Mouse (Mus musculus) megakaryocyte, embryonic 14.5 days (primary cell): ENCODE data around the gene Paqr3.

Source experiments
- FLI1 ChIP-seq: IDR thresholded peaks from 2 replicates; pipeline ENCODE4 v1.6.1; 2012; ENCODE audit warnings: low read length, inconsistent platforms, mixed read lengths
- GATA1 ChIP-seq: IDR thresholded peaks from 3 replicates; pipeline ENCODE4 v1.6.1; 2012; ENCODE audit warnings: mixed read lengths, low read length, inconsistent platforms, borderline replicate concordance

DNA sequence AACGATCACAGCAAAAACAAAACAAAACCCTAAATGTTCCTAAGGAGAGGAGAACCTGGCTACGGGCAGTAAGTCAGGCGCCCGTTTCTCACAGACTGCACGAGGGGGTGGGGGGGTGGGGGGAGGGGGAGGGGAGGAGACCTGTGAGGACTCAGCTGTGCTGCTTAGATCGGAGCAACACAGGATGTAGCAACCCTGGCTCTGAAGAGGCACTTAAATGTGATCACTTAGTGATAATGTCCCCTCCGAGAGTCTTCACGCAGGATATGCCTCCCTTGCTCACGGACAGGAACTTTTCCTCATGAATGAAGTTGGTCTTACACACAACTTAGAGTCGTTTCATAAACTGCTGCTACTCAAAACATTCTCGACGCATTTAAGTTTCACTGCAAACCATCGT, 16.1 kb downstream of the Paqr3 start:
- TF ChIP-seq GATA1 (no peak), FLI1 (no peak)
